Mouse (Mus musculus) splenic B cell, adult 2 months (primary cell): ENCODE measurements around the gene Cox6b1.
A peak's percentile ranks its signal among the peaks of the same experiment; 100 is the strongest.

Source experiments
- DNase-seq: peaks from one replicate; pipeline ENCODE4 v3.0.0-alpha.2; 2011; ENCODE audit warnings: low read depth, low spot score
- H3K27me3 ChIP-seq: 2 replicates; pipeline ENCODE4 v1.6.1; 2012; ENCODE audit warnings: mild to moderate bottlenecking, low read length, moderate library complexity, mixed read lengths; ENCODE audit not compliant: control insufficient read depth, poor library complexity, insufficient read depth, severe bottlenecking
- H3K36me3 ChIP-seq: 2 replicates; pipeline ENCODE4 v1.6.1; 2012; ENCODE audit warnings: mild to moderate bottlenecking, low read length, moderate library complexity, mixed read lengths; ENCODE audit not compliant: control insufficient read depth, poor library complexity, insufficient read depth, severe bottlenecking

Cox6b1 gene

DNA sequence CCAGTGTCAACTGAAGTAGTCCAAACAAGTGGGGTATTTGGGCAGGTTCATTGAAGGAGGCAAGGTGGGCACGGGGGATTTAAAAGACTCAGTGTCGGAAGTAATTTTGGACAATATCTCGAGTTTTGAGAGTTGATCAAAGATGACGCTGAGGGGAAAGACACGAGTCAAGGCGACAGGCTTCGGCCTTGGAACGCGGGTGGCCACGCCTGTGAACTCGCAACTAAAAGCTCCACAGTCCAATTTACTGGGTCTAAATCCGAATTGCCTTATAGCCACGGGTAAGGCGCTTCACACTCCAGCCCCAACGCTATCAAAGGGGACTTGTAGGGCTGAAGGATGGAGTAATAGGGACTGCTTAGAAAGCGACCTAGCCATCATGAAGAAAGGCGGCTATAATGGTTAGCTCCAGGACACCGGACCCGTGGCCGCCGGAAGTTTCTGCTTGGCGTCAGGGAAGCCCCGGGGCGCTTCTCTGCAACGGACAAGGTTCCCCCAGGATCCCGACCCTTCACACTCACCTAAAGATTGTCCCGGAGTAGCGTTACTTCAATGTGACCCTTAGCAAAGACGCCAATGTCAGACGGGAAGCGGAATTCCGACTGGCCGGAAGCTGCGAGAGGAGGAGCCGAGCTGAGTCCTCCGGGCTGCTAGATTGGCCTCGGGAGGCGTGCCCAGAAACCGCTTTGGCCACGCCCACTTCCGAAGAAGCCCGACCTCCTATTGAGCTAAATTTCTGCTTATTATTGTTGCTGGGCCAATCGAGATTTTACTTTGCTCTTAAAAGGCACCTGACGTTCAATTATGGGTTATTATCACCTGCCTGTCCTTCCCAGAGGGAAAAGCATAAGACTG is at the start of gene Cox6b1:
Cox6b1 (minus strand) TSS at position 622 of the 855 bp plus-strand sequence.
- H3K36me3 ChIP-seq: no peaks in the 10 kb centered on the region; the same call in 1 of the 2 replicates
- no peaks in the 10 kb centered on the region for H3K27me3 ChIP-seq
- DNase-seq: peak; percentile 97

DNA sequence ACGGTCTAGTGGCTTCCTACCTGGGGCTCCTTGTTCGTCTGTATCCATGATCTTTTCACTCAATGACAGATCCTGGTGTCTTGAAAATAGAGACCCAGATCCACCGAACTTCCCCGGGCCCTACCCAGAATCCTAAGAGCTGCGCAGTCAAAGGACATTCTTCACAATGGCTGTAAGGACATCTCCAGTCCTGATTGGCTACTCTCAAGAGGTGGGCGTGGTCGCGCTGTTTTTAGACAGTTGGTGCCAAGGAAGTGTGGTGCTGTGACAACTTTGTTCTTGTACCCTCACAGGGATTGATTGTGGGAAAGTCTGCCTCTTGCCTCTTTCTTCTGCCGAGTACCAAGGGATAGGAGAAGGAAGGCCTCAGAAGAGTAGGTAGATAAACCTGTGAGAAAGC is 45.5 kb upstream of the Cox6b1 start, which contains the start of gene Pmis2:
Pmis2 (minus strand) TSS at position 126 of the 400 bp plus-strand sequence.
- H3K36me3 ChIP-seq: no peaks in the 10 kb centered on the region
- H3K27me3 ChIP-seq: no peaks in the 10 kb centered on the region
- no peak for DNase-seq

DNA sequence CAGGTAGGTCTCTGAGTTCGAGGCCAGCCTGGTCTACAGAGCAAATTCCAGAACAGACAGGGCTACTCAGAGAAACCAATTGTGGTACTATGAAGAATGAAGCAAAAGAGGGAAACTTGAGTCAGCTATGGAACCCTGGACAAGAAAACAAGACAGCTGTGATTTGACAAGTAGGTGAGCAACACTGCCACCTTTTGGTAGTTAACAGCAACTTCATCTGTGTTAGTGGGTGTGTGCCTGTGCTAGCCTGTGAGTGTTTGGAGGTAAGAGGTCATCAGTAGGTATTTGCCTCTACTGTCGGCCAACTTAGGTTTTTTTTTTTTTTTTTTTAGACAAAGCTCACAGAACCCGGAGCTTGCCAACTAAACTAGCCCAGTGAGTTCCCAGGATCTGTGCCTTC is 43.3 kb upstream of the Cox6b1 start:
- Histone ChIP-seq H3K27me3 (no peaks in the 10 kb centered on the region), H3K36me3 (no peaks in the 10 kb centered on the region)
- DNase-seq: peak; percentile 76

DNA sequence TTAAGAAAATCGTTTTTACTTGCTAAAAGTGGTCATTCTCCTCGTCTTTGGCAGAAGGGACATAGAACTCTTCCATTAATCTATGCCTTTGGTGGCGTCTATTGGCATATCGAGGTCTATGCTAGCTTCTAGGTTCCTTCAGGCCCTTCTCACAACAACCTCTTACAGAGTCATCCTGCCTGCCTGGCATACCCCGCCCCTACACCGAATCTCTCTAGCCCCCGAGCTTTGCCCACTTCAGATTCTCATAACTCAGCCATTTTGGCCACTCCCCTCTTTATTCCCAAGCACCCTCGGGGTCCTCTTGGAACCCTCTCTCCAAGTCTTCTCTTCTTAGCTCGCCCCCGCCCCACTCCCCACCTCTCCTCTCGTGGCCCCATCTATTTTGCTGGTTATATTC is 39.4 kb upstream of the Cox6b1 start:
- Histone ChIP-seq H3K27me3 (no peaks in the 10 kb centered on the region), H3K36me3 (peaks cover 3% of the 10 kb centered on the region; the same call in 1 of the 2 replicates)
- DNase-seq: no peak

DNA sequence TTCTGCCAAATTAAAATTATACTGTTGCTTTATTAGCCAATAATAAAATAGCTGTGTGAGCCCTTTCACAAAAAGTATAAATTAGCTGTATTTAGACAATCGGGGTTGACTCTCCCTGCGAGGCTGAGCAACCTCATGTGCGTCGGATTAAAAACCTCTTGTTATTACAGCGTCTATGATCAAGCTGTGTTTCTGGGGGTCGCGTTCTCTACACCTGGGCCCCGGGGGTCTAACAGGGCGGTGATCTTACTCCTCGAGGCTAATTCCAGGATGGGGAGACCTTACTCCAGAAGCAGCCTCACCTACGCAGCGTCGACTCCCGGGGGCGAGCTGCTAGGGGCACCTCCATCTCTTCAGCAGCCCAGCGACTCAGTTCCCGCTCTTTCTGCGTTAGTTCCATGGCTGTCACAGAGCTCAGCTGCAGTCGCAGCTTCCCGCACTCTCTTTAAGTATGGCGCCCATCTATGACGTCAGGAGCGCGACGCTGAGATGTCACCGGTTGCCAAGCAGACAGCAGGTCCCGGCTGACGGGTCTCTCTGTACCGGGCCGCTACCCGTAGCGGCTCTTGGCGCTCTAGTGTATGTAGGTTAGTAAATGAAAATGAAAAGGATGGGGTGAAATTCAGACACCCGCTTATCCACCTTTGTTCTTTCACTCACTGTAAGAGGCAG is 38.7 kb upstream of the Cox6b1 start, which contains the start of gene Haus5:
Haus5 (minus strand) TSS at position 466 of the 672 bp plus-strand sequence.
- DNase-seq: peak; percentile 97
- Histone ChIP-seq H3K36me3 (peaks cover 5% of the 10 kb centered on the region; the same call in 1 of the 2 replicates), H3K27me3 (no peaks in the 10 kb centered on the region)

DNA sequence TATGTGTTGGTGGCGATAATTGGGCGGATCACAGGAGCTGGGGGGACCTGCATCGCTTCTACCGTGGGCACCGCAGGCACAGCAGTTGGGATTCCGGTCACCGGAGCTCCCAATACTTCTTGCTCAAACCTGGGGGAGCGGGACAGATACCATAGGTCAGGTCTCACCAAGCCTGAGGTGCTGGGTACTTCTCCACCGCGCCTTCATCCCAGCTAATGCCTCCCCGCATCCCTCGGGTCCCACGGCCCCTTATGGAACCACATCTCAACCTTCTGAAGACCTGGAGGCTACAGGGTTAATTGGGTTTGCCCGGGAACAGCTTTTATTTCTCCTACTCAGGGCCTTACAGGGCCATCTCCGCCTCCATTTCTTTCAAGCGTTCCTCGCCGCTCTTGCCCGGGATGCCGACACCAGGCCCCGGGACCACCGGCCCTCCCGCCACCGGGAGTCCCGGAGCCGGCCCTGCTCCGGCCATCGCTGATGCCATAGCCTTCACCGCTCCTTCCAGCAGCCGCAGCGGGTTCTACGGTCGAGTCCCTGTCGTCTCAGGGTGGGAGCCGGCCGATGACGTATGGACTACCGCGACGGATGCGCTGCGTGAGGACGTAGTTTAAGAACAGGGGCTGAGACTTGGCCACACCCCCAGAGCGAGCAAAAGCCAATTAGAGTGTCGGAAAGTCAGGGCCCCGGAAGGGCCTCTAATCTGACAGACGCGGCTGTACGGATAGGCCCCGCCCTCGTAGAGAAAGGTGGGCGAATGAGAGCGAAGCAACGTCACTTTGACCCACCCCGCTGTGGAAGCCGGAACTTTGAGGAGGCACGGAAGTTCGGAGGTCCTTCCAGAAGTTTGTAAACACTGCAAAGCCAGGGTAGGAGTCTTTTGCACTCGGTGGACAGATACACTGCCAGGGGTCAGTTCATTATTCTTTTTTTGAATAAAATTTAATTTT is 23.9 kb upstream of the Cox6b1 start, which contains the start of gene Rbm42:
Rbm42 (minus strand) TSS at position 727 of the 950 bp plus-strand sequence.
- peaks cover 8% of the 10 kb centered on the region for H3K36me3 ChIP-seq
- no peaks in the 10 kb centered on the region for H3K27me3 ChIP-seq
- peak; percentile 99 for DNase-seq

DNA sequence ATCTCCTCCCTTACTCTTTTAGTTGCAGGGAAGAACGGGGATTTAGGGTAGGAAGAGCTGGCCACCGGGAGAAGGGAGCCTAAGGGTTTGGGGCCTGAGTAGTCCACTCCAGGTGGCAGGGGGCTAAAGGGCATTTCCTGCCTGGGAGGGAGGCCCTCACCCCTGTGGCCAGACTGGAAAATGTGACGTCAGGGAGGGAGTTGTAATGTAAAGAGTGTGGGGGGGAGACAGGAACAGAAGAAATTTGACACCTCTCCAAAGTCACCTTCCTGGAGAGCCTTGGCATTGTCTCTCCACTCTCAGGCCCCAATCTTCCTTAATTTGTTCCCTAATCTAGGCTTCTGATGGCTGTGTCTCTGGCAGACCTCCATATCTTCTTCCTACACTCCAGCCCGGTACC is 13.1 kb upstream of the Cox6b1 start:
- peaks cover 5% of the 10 kb centered on the region for H3K36me3 ChIP-seq
- H3K27me3 ChIP-seq: no peaks in the 10 kb centered on the region
- no peak for DNase-seq

DNA sequence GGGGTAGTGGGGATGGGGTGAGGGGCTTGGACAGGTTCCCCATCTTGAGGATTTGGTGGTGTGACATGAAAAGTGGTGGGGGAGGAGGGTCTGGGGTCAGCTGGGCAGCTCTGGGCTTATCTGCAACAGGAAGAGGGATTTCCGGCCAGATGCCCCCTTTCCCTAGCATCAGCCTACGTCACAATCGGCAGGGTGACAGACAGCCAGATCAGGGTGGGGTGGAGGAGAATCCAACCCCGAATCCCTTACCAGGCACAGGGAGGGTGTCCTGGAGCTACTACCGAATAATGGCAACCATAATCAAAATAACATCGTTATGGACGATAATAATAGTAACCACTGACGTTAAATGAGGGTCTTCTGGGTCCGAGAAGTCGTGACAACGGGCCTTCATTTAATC is 10.4 kb upstream of the Cox6b1 start:
- peaks cover 3% of the 10 kb centered on the region; the same call in 1 of the 2 replicates for H3K36me3 ChIP-seq
- DNase-seq: no peak

DNA sequence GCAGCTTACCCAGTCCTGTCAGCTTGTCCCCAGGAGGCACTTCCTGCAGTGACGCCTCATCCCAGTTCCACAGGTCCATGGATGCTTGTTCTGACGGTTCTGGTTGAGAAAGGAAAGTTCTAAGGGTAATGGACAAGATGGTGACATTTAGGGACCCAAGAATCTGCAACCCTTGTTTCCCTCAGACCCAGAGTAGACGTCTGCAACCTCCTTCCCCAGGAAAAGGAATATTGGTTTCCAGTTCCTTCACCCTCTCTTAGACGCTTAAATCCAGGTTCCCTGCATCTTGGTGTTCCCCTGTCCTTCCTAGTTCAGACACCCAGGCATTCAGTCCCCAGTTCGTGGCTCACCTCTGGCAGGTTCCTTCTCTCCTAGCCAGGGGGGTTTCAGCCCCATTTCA is 9.8 kb upstream of the Cox6b1 start, which contains the start of gene Etv2:
Etv2 (minus strand) TSS at position 101 of the 400 bp plus-strand sequence.
- Histone ChIP-seq H3K27me3 (0 out of 2 replicates have a peak, but pooled peaks cover 2% of the 10 kb centered on the region), H3K36me3 (peaks cover 3% of the 10 kb centered on the region; the same call in 1 of the 2 replicates)
- DNase-seq: no peak

More for the DNA sequence above, 10.4 kb upstream of the Cox6b1 start:
- H3K27me3 ChIP-seq: 0 out of 2 replicates have a peak, but pooled peaks cover 2% of the 10 kb centered on the region

DNA sequence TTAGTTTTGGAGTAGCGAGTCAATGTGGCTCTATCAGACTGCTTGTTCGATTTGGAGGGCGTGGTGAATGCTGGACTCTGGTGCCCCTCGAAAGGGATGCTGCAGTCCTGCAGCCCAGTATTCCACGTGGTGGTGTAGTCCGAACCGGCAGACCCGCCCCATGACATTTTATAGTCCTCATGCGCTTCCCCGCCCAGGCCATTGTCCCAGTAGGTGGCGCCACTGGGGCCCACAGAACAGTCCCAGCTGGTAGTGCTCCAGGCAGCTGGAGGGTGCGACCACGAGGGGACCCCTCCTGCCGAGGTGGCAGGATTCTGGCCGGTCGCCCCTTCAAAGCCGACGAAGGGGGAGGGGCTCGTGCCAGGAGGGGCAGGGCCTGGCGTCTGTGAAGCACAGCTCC is 8.7 kb upstream of the Cox6b1 start:
- Histone ChIP-seq H3K36me3 (no peaks in the 10 kb centered on the region), H3K27me3 (0 out of 2 replicates have a peak, but pooled peaks cover 2% of the 10 kb centered on the region)
- DNase-seq: peak; percentile 71

DNA sequence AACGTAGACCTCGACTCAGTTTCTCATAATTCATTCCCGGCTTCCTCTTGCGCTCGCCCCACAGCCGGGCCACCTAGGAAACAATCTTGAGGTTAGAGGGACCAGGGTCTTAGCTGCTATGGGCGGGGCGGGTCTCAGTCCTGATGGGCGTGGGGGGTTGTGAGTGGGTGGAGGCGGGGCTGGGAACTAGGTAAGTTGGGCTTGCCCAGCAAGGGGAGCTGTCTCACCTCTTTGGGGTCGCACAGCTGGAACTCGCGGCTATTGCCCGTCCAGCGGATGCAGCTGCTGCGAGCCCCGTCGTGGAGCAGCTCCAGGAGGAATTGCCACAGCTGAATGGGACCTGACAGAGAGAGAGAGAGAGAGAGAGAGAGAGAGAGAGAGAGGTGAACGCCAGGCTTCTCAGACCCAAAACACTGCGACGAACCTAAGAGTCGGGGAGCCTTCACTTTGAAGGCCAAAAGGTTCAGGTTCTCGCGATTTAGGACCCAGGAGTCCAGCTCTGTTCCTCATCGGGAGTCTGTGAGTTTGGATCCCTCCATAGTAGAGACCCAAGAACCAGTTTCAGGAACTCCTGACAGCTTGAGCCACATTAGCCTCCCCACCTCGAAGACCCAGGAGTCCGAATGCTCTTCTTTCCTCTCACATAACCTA is 7.9 kb upstream of the Cox6b1 start:
- Histone ChIP-seq H3K36me3 (no peaks in the 10 kb centered on the region), H3K27me3 (0 out of 2 replicates have a peak, but pooled peaks cover 2% of the 10 kb centered on the region)
- no peak for DNase-seq

DNA sequence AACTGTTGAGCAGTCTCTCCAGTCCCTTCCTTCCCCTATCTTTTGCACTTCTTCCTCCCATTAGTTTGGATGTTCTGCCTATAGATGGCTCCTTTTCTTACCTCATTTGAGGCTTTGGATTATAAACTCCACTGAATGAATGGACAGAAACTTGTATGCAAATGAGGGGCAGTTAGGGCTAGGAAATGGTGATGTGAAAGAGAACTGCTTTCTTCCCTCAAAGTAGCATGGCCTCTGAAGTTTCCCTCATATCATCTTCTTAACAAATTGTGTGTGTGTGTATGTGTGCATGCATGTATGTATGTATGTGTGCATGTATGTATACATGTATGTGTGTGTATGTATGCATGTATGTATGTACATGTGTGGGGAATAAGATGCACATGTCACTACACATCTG is 3.1 kb upstream of the Cox6b1 start:
- H3K36me3 ChIP-seq: no peaks in the 10 kb centered on the region
- DNase-seq: peak; percentile 23
- H3K27me3 ChIP-seq: 0 out of 2 replicates have a peak, but pooled peaks cover 2% of the 10 kb centered on the region

DNA sequence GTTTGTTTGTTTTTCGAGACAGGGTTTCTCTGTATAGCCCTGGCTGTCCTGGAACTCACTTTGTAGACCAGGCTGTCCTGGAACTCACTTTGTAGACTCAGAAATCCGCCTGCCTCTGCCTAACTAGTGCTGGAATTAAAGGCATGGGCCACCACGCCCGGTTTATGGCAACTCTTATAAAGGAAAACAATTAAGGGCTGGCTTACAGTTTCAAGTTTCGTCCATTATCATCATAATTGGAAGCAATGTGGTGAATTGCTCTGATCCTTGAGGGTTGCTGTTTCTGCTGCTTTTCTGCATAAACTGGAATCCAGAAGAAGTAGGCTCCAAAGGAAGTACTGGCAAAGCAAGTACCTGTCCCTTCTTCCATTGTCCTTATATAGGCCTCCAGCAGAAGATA is 696 bp upstream of the Cox6b1 start:
- Histone ChIP-seq H3K27me3 (no peaks in the 10 kb centered on the region), H3K36me3 (no peaks in the 10 kb centered on the region; the same call in 1 of the 2 replicates)
- DNase-seq: no peak
